ENCODE assay signal across 8 mouse cellular contexts in genomic region chr2:32152367-32153034, GRCm38 (mm10). TPM values are rescaled to one million over a fixed set of nuclear protein-coding genes. Genes with fewer than 3 reads are reported as not detected.
DNase-seq lines count a peak whose midpoint lies in the region; ATAC-seq and TF ChIP-seq lines count a peak whose summit lies in the region.

No protein-coding gene starts in this region.

- 12% methylated on average over 12 of the region's 12 CpGs for WGBS in hindbrain, embryonic 14.5 days
- WGBS in midbrain, embryonic 13.5 days = 19% methylated on average over 12 of the region's 12 CpGs

- ATAC-seq in hindbrain, embryonic 14.5 days (ENCODE audit: low FRiP score) = no peak
- ATAC-seq in midbrain, embryonic 13.5 days = no peak

- H3K27ac ChIP-seq in bone marrow macrophage, adult 2 months (ENCODE audit: insufficient read depth, low read depth, low read length) = peak overlapping the region; percentile 78
- H3K27ac ChIP-seq in hindbrain, embryonic 14.5 days = peak overlapping the region; percentile 99
- peak overlapping the region; percentile 99 for H3K27ac ChIP-seq in midbrain, embryonic 13.5 days

- H3K9ac ChIP-seq in hindbrain, embryonic 14.5 days = peak overlapping the region; percentile 99
- peak overlapping the region; percentile 99 for H3K9ac ChIP-seq in midbrain, embryonic 13.5 days (replicated peaks)

- H3K4me1 ChIP-seq in bone marrow macrophage, adult 2 months (ENCODE audit: control insufficient read depth, insufficient read depth, low read length) = peaks cover 34% of the 10 kb centered on the region
- H3K4me1 ChIP-seq in hindbrain, embryonic 14.5 days (replicated peaks; ENCODE audit: control insufficient read depth, insufficient read depth, low read length) = peaks cover 59% of the 10 kb centered on the region
- peaks cover 63% of the 10 kb centered on the region for H3K4me1 ChIP-seq in midbrain, embryonic 13.5 days (replicated peaks)

- TF ChIP-seq POLR2A in bone marrow macrophage, adult 2 months (IDR thresholded peaks at IDR 0.05; ENCODE audit: borderline replicate concordance, low read depth, low read length) = no peak

- DNase-seq in kidney, adult 9 months = peak; percentile 12
- no peak for DNase-seq in kidney, adult 18-20 months
- no peak for DNase-seq in hindbrain, embryonic 14.5 days (ENCODE audit: low spot score)
- DNase-seq in layer of hippocampus, postnatal 36 days = no peak
- DNase-seq in left cerebral cortex, adult 11 months (ENCODE audit: low spot score) = no peak
- no peak for DNase-seq in left cerebral cortex, adult 9 months (ENCODE audit: low spot score in 2 of 2)

- TF ChIP-seq CTCF in bone marrow macrophage, adult 2 months (IDR thresholded peaks at IDR 0.05; ENCODE audit: low read depth, low read length) = no peak

- no peaks in the 10 kb centered on the region for H3K9me3 ChIP-seq in hindbrain, embryonic 14.5 days (ENCODE audit: control insufficient read depth, low read length)
- H3K9me3 ChIP-seq in midbrain, embryonic 13.5 days = no peaks in the 10 kb centered on the region

- peak overlapping the region; percentile 99 for H3K4me2 ChIP-seq in hindbrain, embryonic 14.5 days (replicated peaks)
- H3K4me2 ChIP-seq in midbrain, embryonic 13.5 days (replicated peaks) = peak overlapping the region; percentile 100

- no peaks in the 10 kb centered on the region for H3K36me3 ChIP-seq in hindbrain, embryonic 14.5 days (replicated peaks; ENCODE audit: control insufficient read depth, insufficient read depth)
- no peaks in the 10 kb centered on the region for H3K36me3 ChIP-seq in midbrain, embryonic 13.5 days

- no peaks in the 10 kb centered on the region for H3K27me3 ChIP-seq in hindbrain, embryonic 14.5 days (ENCODE audit: control insufficient read depth, insufficient read depth, low read length)
- H3K27me3 ChIP-seq in midbrain, embryonic 13.5 days = no peaks in the 10 kb centered on the region

- H3K4me3 ChIP-seq in bone marrow macrophage, adult 2 months (ENCODE audit: insufficient read depth, low read length) = peak overlapping the region; percentile 90
- peak overlapping the region; percentile 88 for H3K4me3 ChIP-seq in hindbrain, embryonic 14.5 days (replicated peaks; ENCODE audit: low read length)
- peak overlapping the region; percentile 92 for H3K4me3 ChIP-seq in midbrain, embryonic 13.5 days (replicated peaks)

RNA-seq across cellular contexts. Expression of gene Prrc2b, which starts 1.6 kb away (rescaled TPM):
- 28.6 and 34.9 TPM in 2 replicates for polyA plus RNA-seq in bone marrow macrophage, adult 2 months (2012; ENCODE audit: insufficient read depth, insufficient read length, missing spikeins)
- 105 and 119 TPM in 2 replicates for polyA plus RNA-seq in hindbrain, embryonic 14.5 days (2014; fragmentation: Nextera tagmentation; extraction: Ambion mirVana)
- polyA plus RNA-seq in midbrain, embryonic 13.5 days (2015; fragmentation: Nextera tagmentation; extraction: Ambion mirVana) = 68.4 and 77.5 TPM in 2 replicates
- total RNA-seq in layer of hippocampus, postnatal 36 days (2021) = 100 to 1,000 TPM; 271 to 276 TPM

RNA-seq across cellular contexts. Expression of gene Plpp7, which starts 57.2 kb away (rescaled TPM):
- polyA plus RNA-seq in bone marrow macrophage, adult 2 months (2012; ENCODE audit: insufficient read depth, insufficient read length, missing spikeins) = 2.7 and 3.0 TPM in 2 replicates
- 22.4 and 27.5 TPM in 2 replicates for polyA plus RNA-seq in hindbrain, embryonic 14.5 days (2014; fragmentation: Nextera tagmentation; extraction: Ambion mirVana)
- polyA plus RNA-seq in midbrain, embryonic 13.5 days (2015; fragmentation: Nextera tagmentation; extraction: Ambion mirVana) = 16.6 and 19.1 TPM in 2 replicates
- total RNA-seq in layer of hippocampus, postnatal 36 days (2021) = 10 to 100 TPM; 23.2 to 24.9 TPM
